Mouse (Mus musculus) kidney, embryonic 15.5 days (tissue): ENCODE results near the gene Ascc1. TPM values are rescaled to one million over a fixed set of nuclear protein-coding genes. Genes with fewer than 3 reads are reported as not detected.
"Not testable (repeated sequence)": the region's sequence is repeated elsewhere in the genome, so short reads cannot be mapped to it uniquely, and the experiment has no call there.

ENCODE experiments used
- ATAC-seq: fragments of 200-750 bp; cut with Nextera tagmentation; replicated peaks from 2 replicates; pipeline ENCODE4 v1.8.0; 2017; ENCODE audit warnings: moderate TSS enrichment; ENCODE audit not compliant: low FRiP score
- H3K27ac ChIP-seq: fragments of 300-500 bp; sonication (generic); 2 replicates; pipeline ENCODE4 v1.5.1; 2015; ENCODE audit warnings: mild to moderate bottlenecking, inconsistent platforms
- H3K27me3 ChIP-seq: fragments of 300-500 bp; sonication (generic); 2 replicates; pipeline ENCODE4 v1.6.1; 2015; ENCODE audit warnings: inconsistent platforms
- H3K36me3 ChIP-seq: fragments of 300-500 bp; sonication (generic); 2 replicates; pipeline ENCODE4 v1.6.1; 2015; ENCODE audit warnings: inconsistent platforms
- H3K4me1 ChIP-seq: fragments of 300-500 bp; sonication (generic); 2 replicates; pipeline ENCODE4 v1.6.1; 2015; ENCODE audit warnings: inconsistent platforms
- H3K4me2 ChIP-seq: fragments of 300-500 bp; sonication (generic); 2 replicates; pipeline ENCODE4 v1.6.1; 2015; ENCODE audit warnings: moderate library complexity, mild to moderate bottlenecking, inconsistent platforms
- H3K4me3 ChIP-seq: fragments of 300-500 bp; sonication (generic); replicated peaks from 2 replicates; pipeline ENCODE4 v1.5.1; 2015; ENCODE audit warnings: mild to moderate bottlenecking, inconsistent platforms
- H3K9ac ChIP-seq: fragments of 300-500 bp; sonication (generic); 2 replicates; pipeline ENCODE4 v1.6.1; 2015; ENCODE audit warnings: mild to moderate bottlenecking, inconsistent platforms
- H3K9me3 ChIP-seq: fragments of 300-500 bp; sonication (generic); replicated peaks from 2 replicates; pipeline ENCODE4 v1.6.1; 2016; ENCODE audit warnings: inconsistent platforms
- WGBS: fragments of 180-500 bp; shearing (Covaris S2); methylation state at CpG from one replicate; pipeline ENCODE4 v1.1.7; 2015; ENCODE audit warnings: mixed read lengths; 5-methylcytosine and 5-hydroxymethylcytosine counted together
- polyA plus RNA-seq: library from polyadenylated mRNA; unstranded; fragments of >200 nt; fragmentation: Nextera tagmentation; extraction: Ambion mirVana; gene quantifications from 2 replicates; pipeline ENCODE4 v1.2.1, GENCODE M21; 2015

The Ascc1 gene
- polyA plus RNA-seq, 1 experiment from 2014 or later = 50.6 TPM

- H3K27ac ChIP-seq = peak overlapping the region; percentile 72
- no peaks in the 10 kb centered on the region for H3K27me3 ChIP-seq
- no peaks in the 10 kb centered on the region for H3K9me3 ChIP-seq
- no peak overlapping the region for H3K4me3 ChIP-seq
- H3K36me3 ChIP-seq = no peaks in the 10 kb centered on the region
- no peak overlapping the region for H3K4me2 ChIP-seq
- H3K9ac ChIP-seq = no peak overlapping the region
- 31% methylated on average over 11 of the region's 11 CpGs for WGBS
- H3K4me1 ChIP-seq = peaks cover 48% of the 10 kb centered on the region
- ATAC-seq = peak; percentile 45
These were observed 23.5 kb upstream of the Ascc1 start for GRCm38 (mm10) chr10:59978873-59979743.

GRCm38 (mm10) chr10:59980815-59981244 is 21.8 kb upstream of the Ascc1 start:
- H3K27me3 ChIP-seq = no peaks in the 10 kb centered on the region
- peaks cover 35% of the 10 kb centered on the region for H3K4me1 ChIP-seq
- no peaks in the 10 kb centered on the region for H3K9me3 ChIP-seq
- H3K27ac ChIP-seq = peak overlapping the region; percentile 18; the same call in 1 of the 2 replicates
- H3K36me3 ChIP-seq = peaks cover 8% of the 10 kb centered on the region
- no peak overlapping the region for H3K4me2 ChIP-seq
- no peak overlapping the region for H3K9ac ChIP-seq
- no peak for ATAC-seq
- WGBS = 85% methylated on average over 6 of the region's 6 CpGs
- no peak overlapping the region for H3K4me3 ChIP-seq

- H3K27me3 ChIP-seq = no peaks in the 10 kb centered on the region
- 0 out of 2 replicates have a peak overlapping the region, but pooled peaks have one; percentile 18 for H3K27ac ChIP-seq
- H3K9ac ChIP-seq = no peak overlapping the region
- no peak overlapping the region for H3K4me3 ChIP-seq
- peaks cover 13% of the 10 kb centered on the region for H3K36me3 ChIP-seq
- H3K9me3 ChIP-seq = no peaks in the 10 kb centered on the region
- 78% methylated on average over 4 of the region's 4 CpGs for WGBS
- H3K4me2 ChIP-seq = no peak overlapping the region
- peaks cover 35% of the 10 kb centered on the region for H3K4me1 ChIP-seq
- no peak for ATAC-seq
These were observed 21.3 kb upstream of the Ascc1 start for GRCm38 (mm10) chr10:59981336-59981735.

GRCm38 (mm10) chr10:59981792-59982191 is 20.8 kb upstream of the Ascc1 start:
- H3K4me2 ChIP-seq = no peak overlapping the region
- H3K27me3 ChIP-seq = no peaks in the 10 kb centered on the region
- no peak for ATAC-seq
- no peak overlapping the region for H3K4me3 ChIP-seq
- 79% methylated on average over 9 of the region's 9 CpGs for WGBS
- H3K36me3 ChIP-seq = peaks cover 17% of the 10 kb centered on the region
- no peaks in the 10 kb centered on the region for H3K9me3 ChIP-seq
- H3K27ac ChIP-seq = 0 out of 2 replicates have a peak overlapping the region, but pooled peaks have one; percentile 18
- H3K9ac ChIP-seq = no peak overlapping the region
- peaks cover 35% of the 10 kb centered on the region for H3K4me1 ChIP-seq

- no peak overlapping the region for H3K9ac ChIP-seq
- WGBS = 89% methylated on average over 12 of the region's 12 CpGs
- peaks cover 35% of the 10 kb centered on the region for H3K4me1 ChIP-seq
- peaks cover 24% of the 10 kb centered on the region for H3K36me3 ChIP-seq
- H3K27ac ChIP-seq = no peak overlapping the region
- H3K27me3 ChIP-seq = no peaks in the 10 kb centered on the region
- no peaks in the 10 kb centered on the region for H3K9me3 ChIP-seq
- ATAC-seq = no peak
- no peak overlapping the region for H3K4me2 ChIP-seq
- no peak overlapping the region for H3K4me3 ChIP-seq
These were observed 20.2 kb upstream of the Ascc1 start for GRCm38 (mm10) chr10:59982379-59982873.

- no peak overlapping the region for H3K4me2 ChIP-seq
- H3K9ac ChIP-seq = no peak overlapping the region
- no peak overlapping the region for H3K4me3 ChIP-seq
- no peaks in the 10 kb centered on the region for H3K27me3 ChIP-seq
- 80% methylated on average over 4 of the region's 4 CpGs for WGBS
- peaks cover 18% of the 10 kb centered on the region for H3K4me1 ChIP-seq
- ATAC-seq = no peak
- no peaks in the 10 kb centered on the region for H3K9me3 ChIP-seq
- no peak overlapping the region for H3K27ac ChIP-seq
- peaks cover 64% of the 10 kb centered on the region for H3K36me3 ChIP-seq
These were observed 14.6 kb upstream of the Ascc1 start for GRCm38 (mm10) chr10:59988036-59988435.

GRCm38 (mm10) chr10:59990393-59990792 is 12.2 kb upstream of the Ascc1 start:
- no peak for ATAC-seq
- no peaks in the 10 kb centered on the region for H3K9me3 ChIP-seq
- H3K4me1 ChIP-seq = peaks cover 21% of the 10 kb centered on the region
- no peak overlapping the region for H3K9ac ChIP-seq
- no peaks in the 10 kb centered on the region for H3K27me3 ChIP-seq
- H3K36me3 ChIP-seq = peaks cover 77% of the 10 kb centered on the region
- no peak overlapping the region for H3K27ac ChIP-seq
- no peak overlapping the region for H3K4me2 ChIP-seq
- H3K4me3 ChIP-seq = no peak overlapping the region
- 97% methylated on average over 9 of the region's 9 CpGs for WGBS

- Histone ChIP-seq H3K36me3 (peaks cover 78% of the 10 kb centered on the region), H3K9me3 (no peaks in the 10 kb centered on the region), H3K4me3 (no peak overlapping the region), H3K27me3 (no peaks in the 10 kb centered on the region), H3K4me2 (no peak overlapping the region), H3K27ac (no peak overlapping the region), H3K9ac (no peak overlapping the region), H3K4me1 (peaks cover 21% of the 10 kb centered on the region)
- no peak for ATAC-seq
- WGBS = 43% methylated on average over 9 of the region's 9 CpGs
These were observed 11.2 kb upstream of the Ascc1 start for GRCm38 (mm10) chr10:59991262-59991880.

GRCm38 (mm10) chr10:59992024-59992423 is 10.6 kb upstream of the Ascc1 start:
- Histone ChIP-seq H3K36me3 (peaks cover 78% of the 10 kb centered on the region), H3K27me3 (no peaks in the 10 kb centered on the region), H3K4me3 (no peak overlapping the region), H3K27ac (peak overlapping the region; percentile 6; the same call in 1 of the 2 replicates), H3K4me2 (no peak overlapping the region), H3K9ac (no peak overlapping the region), H3K9me3 (no peaks in the 10 kb centered on the region), H3K4me1 (peaks cover 21% of the 10 kb centered on the region)
- WGBS = 59% methylated on average over 8 of the region's 8 CpGs
- no peak; the same call in 1 of the 2 replicates for ATAC-seq

- WGBS = 89% methylated on average over 2 of the region's 3 CpGs
- Histone ChIP-seq H3K36me3 (peaks cover 60% of the 10 kb centered on the region), H3K4me1 (peaks cover 21% of the 10 kb centered on the region)
- ATAC-seq, H3K27me3 ChIP-seq, H3K4me3 ChIP-seq, H3K9ac ChIP-seq, H3K9me3 ChIP-seq, H3K4me2 ChIP-seq, H3K27ac ChIP-seq: not testable (repeated sequence)
These were observed 8.8 kb upstream of the Ascc1 start for GRCm38 (mm10) chr10:59993813-59994212.

- 89% methylated on average over 6 of the region's 6 CpGs for WGBS
- Histone ChIP-seq H3K4me1 (peaks cover 22% of the 10 kb centered on the region), H3K4me2 (no peak overlapping the region), H3K27me3 (no peaks in the 10 kb centered on the region), H3K36me3 (peaks cover 51% of the 10 kb centered on the region), H3K4me3 (no peak overlapping the region), H3K9me3 (no peaks in the 10 kb centered on the region), H3K27ac (no peak overlapping the region), H3K9ac (no peak overlapping the region)
- no peak for ATAC-seq
These were observed 6.7 kb upstream of the Ascc1 start for GRCm38 (mm10) chr10:59995889-59996288.

GRCm38 (mm10) chr10:59997591-59997990 is 5.0 kb upstream of the Ascc1 start:
- no peak overlapping the region for H3K4me3 ChIP-seq
- no peaks in the 10 kb centered on the region for H3K9me3 ChIP-seq
- H3K4me1 ChIP-seq = peaks cover 18% of the 10 kb centered on the region
- ATAC-seq = no peak
- H3K27me3 ChIP-seq = no peaks in the 10 kb centered on the region
- no peak overlapping the region for H3K9ac ChIP-seq
- WGBS = 21% methylated on average over 7 of the region's 7 CpGs
- peaks cover 53% of the 10 kb centered on the region for H3K36me3 ChIP-seq
- H3K4me2 ChIP-seq = no peak overlapping the region
- H3K27ac ChIP-seq = no peak overlapping the region
